Mouse (Mus musculus) lung, postnatal 0 days (tissue): ENCODE measurements around the gene Serpina3c. TPM values are rescaled to one million over a fixed set of nuclear protein-coding genes. Genes with fewer than 3 reads are reported as not detected.

Experiments used
- ATAC-seq: fragments of 200-750 bp; cut with Nextera tagmentation; 2 replicates; pipeline ENCODE4 v1.8.0; 2017; ENCODE audit warnings: moderate library complexity
- DNase-seq: peaks from one replicate; pipeline ENCODE4 v3.0.0-alpha.2; 2016; ENCODE audit warnings: low spot score
- H3K27ac ChIP-seq: fragments of 300-500 bp; sonication (generic); 2 replicates; pipeline ENCODE4 v1.5.1; 2014; ENCODE audit warnings: antibody characterized with exemption, mild to moderate bottlenecking, low read length, mixed read lengths
- H3K27me3 ChIP-seq: fragments of 300-500 bp; sonication (generic); replicated peaks from 2 replicates; pipeline ENCODE4 v1.6.1; 2014; ENCODE audit warnings: low read length, mixed read lengths; ENCODE audit not compliant: insufficient read depth
- H3K36me3 ChIP-seq: fragments of 300-500 bp; sonication (generic); 2 replicates; pipeline ENCODE4 v1.6.1; 2014; ENCODE audit warnings: low read length, mixed read lengths; ENCODE audit not compliant: insufficient read depth
- H3K4me1 ChIP-seq: fragments of 300-500 bp; sonication (generic); 2 replicates; pipeline ENCODE4 v1.6.1; 2014; ENCODE audit warnings: antibody characterized with exemption, low read depth, low read length, mixed read lengths; ENCODE audit not compliant: insufficient read depth
- H3K4me2 ChIP-seq: fragments of 300-500 bp; sonication (generic); replicated peaks from 2 replicates; pipeline ENCODE4 v1.6.1; 2014; ENCODE audit warnings: low read depth, mild to moderate bottlenecking, low read length, moderate library complexity, mixed read lengths
- H3K4me3 ChIP-seq: fragments of 300-500 bp; sonication (generic); 2 replicates; pipeline ENCODE4 v1.5.1; 2014; ENCODE audit warnings: low read depth, low read length
- H3K9ac ChIP-seq: fragments of 300-500 bp; sonication (generic); replicated peaks from 2 replicates; pipeline ENCODE4 v1.6.1; 2014; ENCODE audit warnings: low read depth, mild to moderate bottlenecking
- H3K9me3 ChIP-seq: fragments of 300-500 bp; sonication (generic); 2 replicates; pipeline ENCODE4 v1.6.1; 2016; ENCODE audit warnings: low read length, mixed read lengths
- CTCF ChIP-seq: IDR thresholded peaks from 2 replicates; pipeline ENCODE4 v1.5.1; 2016; ENCODE audit warnings: antibody characterized with exemption, mild to moderate bottlenecking
- EP300 ChIP-seq: IDR thresholded peaks from 2 replicates; pipeline ENCODE4 v1.6.1; 2016; ENCODE audit warnings: antibody characterized with exemption, mild to moderate bottlenecking, control low read depth
- WGBS: fragments of 180-500 bp; shearing (Covaris S2); extraction: QIAGEN DNeasy Blood & Tissue Kit; methylation state at CpG from one replicate; pipeline ENCODE4 v1.1.7; 2014; 5-methylcytosine and 5-hydroxymethylcytosine counted together
- polyA plus RNA-seq: library from polyadenylated mRNA; unstranded; fragments of >200 nt; fragmentation: Nextera tagmentation; extraction: Ambion mirVana; gene quantifications from 2 replicates; pipeline ENCODE4 v1.2.1, GENCODE M21; 2015

Serpina3c gene
- polyA plus RNA-seq, 1 experiment from 2014 or later = 5.6 TPM

GRCm38 (mm10) chr12:104175636-104176035 lies 22.0 kb upstream of the Serpina3c start:
- Histone ChIP-seq H3K9me3 (no peaks in the 10 kb centered on the region), H3K27me3 (no peaks in the 10 kb centered on the region), H3K27ac (no peak overlapping the region), H3K4me1 (no peaks in the 10 kb centered on the region), H3K9ac (no peak overlapping the region), H3K36me3 (no peaks in the 10 kb centered on the region), H3K4me3 (no peak overlapping the region), H3K4me2 (no peak overlapping the region)
- TF ChIP-seq EP300 = no peak
- no peak for TF ChIP-seq CTCF
- peak; percentile 27 for DNase-seq
- ATAC-seq = no peak
- WGBS = 72% methylated on average over 3 of the region's 3 CpGs

- Histone ChIP-seq H3K4me2 (no peak overlapping the region), H3K9ac (no peak overlapping the region), H3K9me3 (no peaks in the 10 kb centered on the region), H3K27me3 (no peaks in the 10 kb centered on the region), H3K4me3 (no peak overlapping the region), H3K4me1 (no peaks in the 10 kb centered on the region), H3K36me3 (no peaks in the 10 kb centered on the region), H3K27ac (no peak overlapping the region)
- WGBS = 38% methylated on average over 3 of the region's 3 CpGs
- ATAC-seq = no peak
- TF ChIP-seq CTCF (no peak), EP300 (no peak)
- DNase-seq = peak; percentile 66
Measured at GRCm38 (mm10) chr12:104174747-104175146, 21.1 kb upstream of the Serpina3c start.

GRCm38 (mm10) chr12:104153041-104153645 lies 527 bp downstream of the Serpina3c start:
- Histone ChIP-seq H3K4me2 (no peak overlapping the region), H3K36me3 (no peaks in the 10 kb centered on the region), H3K4me3 (no peak overlapping the region), H3K4me1 (no peaks in the 10 kb centered on the region), H3K27ac (peak overlapping the region; percentile 6; the same call in 1 of the 2 replicates), H3K27me3 (no peaks in the 10 kb centered on the region), H3K9me3 (no peaks in the 10 kb centered on the region), H3K9ac (no peak overlapping the region)
- peak; percentile 32 for ATAC-seq
- TF ChIP-seq CTCF (no peak), EP300 (no peak)
- DNase-seq = peak; percentile 59
- WGBS = 51% methylated on average over 3 of the region's 3 CpGs

GRCm38 (mm10) chr12:104151989-104152388 lies 1.7 kb downstream of the Serpina3c start:
- 69% methylated on average over 2 of the region's 2 CpGs for WGBS
- H3K4me1 ChIP-seq = no peaks in the 10 kb centered on the region
- TF ChIP-seq EP300 (no peak), CTCF (no peak)

GRCm38 (mm10) chr12:104145571-104145970 lies 8.1 kb downstream of the Serpina3c start:
- ATAC-seq = no peak
- Histone ChIP-seq H3K4me3 (no peak overlapping the region), H3K4me2 (no peak overlapping the region), H3K9ac (no peak overlapping the region), H3K4me1 (no peaks in the 10 kb centered on the region), H3K27ac (no peak overlapping the region), H3K27me3 (no peaks in the 10 kb centered on the region), H3K9me3 (no peaks in the 10 kb centered on the region), H3K36me3 (no peaks in the 10 kb centered on the region)
- 68% methylated on average over 2 of the region's 2 CpGs for WGBS
- TF ChIP-seq EP300 = no peak
- no peak for TF ChIP-seq CTCF
- DNase-seq = no peak

More at GRCm38 (mm10) chr12:104151989-104152388, 1.7 kb downstream of the Serpina3c start:
- Histone ChIP-seq H3K4me3 (no peak overlapping the region), H3K4me2 (no peak overlapping the region), H3K27me3 (no peaks in the 10 kb centered on the region), H3K9ac (no peak overlapping the region), H3K27ac (no peak overlapping the region), H3K36me3 (no peaks in the 10 kb centered on the region), H3K9me3 (no peaks in the 10 kb centered on the region)
- ATAC-seq (no peak), DNase-seq (no peak)

DNA sequence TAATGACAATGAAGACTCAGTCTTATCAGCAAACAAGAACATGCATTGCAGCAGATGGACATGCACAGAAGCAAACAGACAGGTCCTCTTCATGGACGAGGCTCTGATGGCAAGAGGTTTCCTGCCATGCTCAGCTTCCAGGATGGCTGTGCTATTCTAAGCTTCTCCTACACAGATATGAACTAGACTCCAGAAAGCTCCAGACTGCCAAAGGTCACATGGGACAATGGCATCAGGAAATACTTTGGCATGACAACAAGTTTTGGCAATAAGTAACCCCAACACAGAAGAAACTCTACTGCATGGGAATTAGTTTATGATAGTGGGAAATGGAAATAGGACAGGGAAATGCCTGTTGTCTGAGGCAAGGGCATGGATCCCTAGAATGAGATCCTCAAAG lies 10.4 kb downstream of the Serpina3c start:
- TF ChIP-seq CTCF (no peak), EP300 (no peak)
- H3K9ac ChIP-seq = no peak overlapping the region
- ATAC-seq (no peak), DNase-seq (no peak)
- no peaks in the 10 kb centered on the region for H3K9me3 ChIP-seq
- no peaks in the 10 kb centered on the region for H3K4me1 ChIP-seq
- no peak overlapping the region for H3K27ac ChIP-seq
- WGBS = 42% methylated on average over 1 of the region's 1 CpGs
- H3K4me3 ChIP-seq = no peak overlapping the region
- no peaks in the 10 kb centered on the region for H3K36me3 ChIP-seq
- H3K27me3 ChIP-seq = no peaks in the 10 kb centered on the region
- H3K4me2 ChIP-seq = no peak overlapping the region

GRCm38 (mm10) chr12:104142427-104142826 lies 11.2 kb downstream of the Serpina3c start:
- TF ChIP-seq CTCF (no peak), EP300 (no peak)
- Histone ChIP-seq H3K9ac (no peak overlapping the region), H3K36me3 (no peaks in the 10 kb centered on the region), H3K4me2 (no peak overlapping the region), H3K4me1 (no peaks in the 10 kb centered on the region), H3K9me3 (no peaks in the 10 kb centered on the region), H3K27me3 (no peaks in the 10 kb centered on the region), H3K4me3 (no peak overlapping the region), H3K27ac (no peak overlapping the region)
- ATAC-seq = no peak
- no peak for DNase-seq
- 75% methylated on average over 1 of the region's 1 CpGs for WGBS
